Mouse (Mus musculus): ENCODE data around the gene Ngfr.

- TF ChIP-seq CTCF (IDR thresholded peaks at IDR 0.05; ENCODE audit: control insufficient read depth, insufficient read depth, insufficient read length) (peak; percentile 73), USF1 (IDR thresholded peaks at IDR 0.05; ENCODE audit: low read depth) (no peak), MYOG (IDR thresholded peaks at IDR 0.05; ENCODE audit: control insufficient read depth, extremely low read depth, insufficient read length) (no peak)
Measured at GRCm38 (mm10) chr11:95586184-95586583, 1.4 kb downstream of the Ngfr start.

All from C2C12 (cell line).